Mouse (Mus musculus) heart, embryonic 14.5 days (tissue): ENCODE measurements around the gene Chd3. TPM values are rescaled to one million over a fixed set of nuclear protein-coding genes. Genes with fewer than 3 reads are reported as not detected.

ENCODE experiments used
- ATAC-seq: fragments of 200-750 bp; cut with Nextera tagmentation; 2 replicates; pipeline ENCODE4 v1.8.0; 2017; ENCODE audit warnings: low read depth, moderate TSS enrichment; ENCODE audit not compliant: insufficient number of reproducible peaks, insufficient read depth, low FRiP score
- H3K27ac ChIP-seq, 2 experiments: fragments of 200-500 bp in 1 of 2; fragments of 300-500 bp in 1 of 2; sonication (generic) in 1 of 2; replicated peaks in 1 of 2; 2 replicates each; pipeline ENCODE4 v1.5.1; 2012 to 2014; ENCODE audit warnings: low read depth in 2 of 2, low read length in 2 of 2, control low read depth in 1 of 2, mild to moderate bottlenecking in 1 of 2, mixed read lengths in 1 of 2; ENCODE audit not compliant: control insufficient read depth in 1 of 2, insufficient read depth in 1 of 2
- H3K27me3 ChIP-seq: fragments of 300-500 bp; sonication (generic); 2 replicates; pipeline ENCODE4 v1.6.1; 2014; ENCODE audit warnings: mild to moderate bottlenecking, low read length, control low read depth; ENCODE audit not compliant: control insufficient read depth, insufficient read depth
- H3K36me3 ChIP-seq: fragments of 300-500 bp; sonication (generic); 2 replicates; pipeline ENCODE4 v1.6.1; 2014; ENCODE audit warnings: mild to moderate bottlenecking, control low read depth, low read length, mixed read lengths; ENCODE audit not compliant: control insufficient read depth, insufficient read depth
- H3K4me1 ChIP-seq, 2 experiments: fragments of 200-500 bp in 1 of 2; fragments of 300-500 bp in 1 of 2; sonication (generic) in 1 of 2; 2 replicates each; pipeline ENCODE4 v1.6.1; 2012 to 2014; ENCODE audit warnings: low read length in 2 of 2, control low read depth in 1 of 2, mixed read lengths in 1 of 2; ENCODE audit not compliant: control insufficient read depth in 2 of 2, insufficient read depth in 2 of 2
- H3K4me2 ChIP-seq: fragments of 300-500 bp; sonication (generic); 2 replicates; pipeline ENCODE4 v1.6.1; 2014; ENCODE audit warnings: mild to moderate bottlenecking, low read length
- H3K4me3 ChIP-seq, 2 experiments: fragments of 200-500 bp in 1 of 2; fragments of 300-500 bp in 1 of 2; sonication (generic) in 1 of 2; 2 replicates each; pipeline ENCODE4 v1.5.1; 2012 to 2014; ENCODE audit warnings: low read length in 2 of 2, mild to moderate bottlenecking in 2 of 2, control low read depth in 1 of 2, low read depth in 1 of 2, moderate library complexity in 1 of 2; ENCODE audit not compliant: control insufficient read depth in 1 of 2, insufficient read depth in 1 of 2
- H3K9ac ChIP-seq: fragments of 300-500 bp; sonication (generic); 2 replicates; pipeline ENCODE4 v1.6.1; 2014; ENCODE audit warnings: mild to moderate bottlenecking, low read length
- H3K9me3 ChIP-seq: fragments of 300-500 bp; sonication (generic); 2 replicates; pipeline ENCODE4 v1.6.1; 2016; ENCODE audit warnings: low read length, control low read depth; ENCODE audit not compliant: control insufficient read depth
- WGBS: fragments of 180-500 bp; shearing (Covaris S2); extraction: QIAGEN DNeasy Blood & Tissue Kit; methylation state at CpG from one replicate; pipeline ENCODE4 v1.1.7; 2014; 5-methylcytosine and 5-hydroxymethylcytosine counted together
- polyA plus RNA-seq: library from polyadenylated mRNA; unstranded; fragments of >200 nt; fragmentation: Nextera tagmentation; extraction: Ambion mirVana; gene quantifications from 2 replicates; pipeline ENCODE4 v1.2.1, GENCODE M21; 2014

Chd3 gene
- polyA plus RNA-seq, 1 experiment from 2014 or later: 16.5 TPM

DNA sequence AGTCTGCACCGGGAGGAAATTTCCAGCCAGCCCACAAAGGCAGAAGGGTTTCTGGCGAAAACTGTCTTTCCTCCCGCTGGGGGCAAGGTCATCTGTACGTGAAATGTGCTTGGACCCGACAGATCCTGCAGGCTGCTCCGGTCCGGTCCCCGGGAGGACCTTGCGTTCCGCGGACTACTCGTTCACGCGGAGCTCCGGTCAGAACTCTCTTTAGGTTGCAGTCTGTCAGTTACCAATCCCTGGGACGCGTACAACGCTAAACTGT, 40.8 kb upstream of the Chd3 start:
- Histone ChIP-seq H3K4me2 (peak overlapping the region; percentile 77), H3K27ac (peak overlapping the region; percentile 98 to 99), H3K36me3 (peaks cover 49% of the 10 kb centered on the region), H3K4me1 (peaks cover 36 to 42% of the 10 kb centered on the region in 2 experiments), H3K9ac (peak overlapping the region; percentile 94), H3K9me3 (no peaks in the 10 kb centered on the region), H3K4me3 (peak overlapping the region; percentile 75), H3K27me3 (no peaks in the 10 kb centered on the region)
- WGBS: 0% methylated on average over 18 of the region's 18 CpGs
- no peak for ATAC-seq

DNA sequence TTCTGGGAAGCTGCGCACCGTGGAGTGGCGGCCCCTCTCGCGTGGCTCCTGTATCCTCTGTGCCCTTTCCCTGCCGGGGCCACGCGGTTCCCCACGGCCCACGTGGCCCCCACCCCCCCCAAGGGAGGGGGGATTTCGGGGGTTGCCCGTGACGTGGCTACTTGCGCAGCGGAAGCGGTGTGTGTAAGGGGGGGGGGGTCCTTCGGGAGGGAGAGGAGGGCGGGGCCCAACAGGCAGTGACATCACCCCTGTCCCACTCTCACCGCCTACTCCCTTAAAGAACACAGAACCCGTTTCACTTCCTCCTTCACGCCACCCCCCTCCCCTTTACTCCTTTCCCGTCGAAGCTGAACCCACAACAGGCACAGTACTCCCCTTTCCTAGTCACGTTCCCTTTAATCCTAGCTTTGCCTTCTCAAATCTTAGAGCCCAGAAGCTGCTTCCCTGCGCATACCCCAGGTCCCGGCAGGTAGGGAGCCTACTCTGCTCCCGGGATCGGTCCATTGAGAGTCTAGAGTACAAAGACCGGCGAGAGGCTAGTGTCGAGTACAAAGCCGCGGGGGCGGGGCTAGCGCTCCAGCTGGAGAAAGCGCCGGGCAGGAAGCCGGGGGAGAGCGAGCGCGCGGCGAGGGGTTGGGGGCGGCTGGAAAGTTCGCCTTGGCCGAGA, 40.3 kb upstream of the Chd3 start:
- Histone ChIP-seq H3K4me1 (peaks cover 32 to 37% of the 10 kb centered on the region in 2 experiments), H3K4me2 (peak overlapping the region; percentile 77), H3K9ac (peak overlapping the region; percentile 94), H3K36me3 (peaks cover 53% of the 10 kb centered on the region), H3K27ac (peak overlapping the region; percentile 98 to 99), H3K9me3 (no peaks in the 10 kb centered on the region), H3K27me3 (no peaks in the 10 kb centered on the region), H3K4me3 (peak overlapping the region; percentile 75)
- ATAC-seq: peak; percentile 45
- under 1% methylated on average over 43 of the region's 46 CpGs for WGBS

DNA sequence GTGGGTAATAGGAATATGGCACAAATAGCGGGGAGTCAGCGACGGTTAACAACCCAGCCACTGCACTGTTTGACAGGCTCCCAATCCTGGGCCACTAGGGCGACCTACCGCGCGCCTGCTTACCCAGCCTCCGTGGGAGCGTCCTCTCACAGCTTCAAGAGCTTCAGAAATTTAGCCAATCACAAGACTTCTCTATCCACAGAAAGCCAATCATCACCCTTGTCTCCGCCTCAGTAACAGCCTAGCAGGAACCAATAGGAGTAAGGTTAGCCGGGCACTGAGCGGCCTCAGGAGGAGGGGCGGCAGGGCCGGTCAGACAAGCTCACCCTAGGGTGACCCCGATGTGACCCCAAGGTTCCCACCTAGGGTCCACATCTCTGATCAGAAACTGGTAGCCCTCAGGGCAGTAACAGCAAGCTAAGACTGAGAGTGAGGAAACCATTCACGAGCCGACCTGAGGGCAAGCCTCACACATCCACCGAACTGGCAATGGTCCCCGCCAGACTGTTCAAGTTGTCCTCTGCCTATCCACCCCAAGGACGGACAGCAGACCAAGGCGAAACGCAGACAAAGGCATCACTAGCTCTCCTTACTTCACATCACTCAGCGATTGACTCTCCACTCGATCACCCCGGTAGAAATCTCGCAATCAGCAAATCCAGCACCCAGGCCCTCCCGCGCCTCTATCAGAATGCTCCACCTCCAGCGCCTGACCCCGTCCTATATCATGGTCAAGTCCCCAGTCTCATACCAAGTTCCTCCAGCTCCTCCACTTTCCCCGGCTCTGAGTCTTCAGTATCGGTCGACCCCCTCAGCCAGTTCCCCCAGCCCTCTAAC, 39.6 kb upstream of the Chd3 start:
- H3K27ac ChIP-seq: peak overlapping the region; percentile 96 to 98
- peak; percentile 49 for ATAC-seq
- no peaks in the 10 kb centered on the region for H3K27me3 ChIP-seq
- peak overlapping the region; percentile 75 for H3K4me3 ChIP-seq
- H3K4me2 ChIP-seq: peak overlapping the region; percentile 77
- no peaks in the 10 kb centered on the region for H3K9me3 ChIP-seq
- H3K36me3 ChIP-seq: peaks cover 61% of the 10 kb centered on the region
- under 1% methylated on average over 33 of the region's 33 CpGs for WGBS
- peak overlapping the region; percentile 94 for H3K9ac ChIP-seq
- peaks cover 24 to 29% of the 10 kb centered on the region in 2 experiments for H3K4me1 ChIP-seq

DNA sequence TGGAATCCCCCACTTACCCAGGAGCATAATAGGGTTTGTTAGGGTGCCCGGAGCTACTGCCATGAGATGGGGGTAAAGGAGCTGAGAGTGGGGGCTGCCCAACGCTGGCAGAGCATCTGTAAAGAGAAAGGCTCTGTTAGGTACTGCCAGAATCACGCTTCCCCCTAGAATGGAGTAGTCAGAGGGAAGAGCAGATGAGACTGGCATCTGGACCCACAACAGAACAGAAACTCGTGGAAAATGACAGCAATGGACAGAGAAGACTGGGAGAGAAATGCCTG, 38.5 kb upstream of the Chd3 start:
- H3K27me3 ChIP-seq: no peaks in the 10 kb centered on the region
- H3K4me1 ChIP-seq: peaks cover 14 to 19% of the 10 kb centered on the region in 2 experiments
- WGBS: 80% methylated on average over 4 of the region's 4 CpGs
- no peaks in the 10 kb centered on the region for H3K9me3 ChIP-seq
- H3K4me3 ChIP-seq: no peak overlapping the region
- peaks cover 62% of the 10 kb centered on the region for H3K36me3 ChIP-seq
- no peak for ATAC-seq
- peak overlapping the region; percentile 77 for H3K4me2 ChIP-seq
- no peak overlapping the region for H3K27ac ChIP-seq
- no peak overlapping the region for H3K9ac ChIP-seq

DNA sequence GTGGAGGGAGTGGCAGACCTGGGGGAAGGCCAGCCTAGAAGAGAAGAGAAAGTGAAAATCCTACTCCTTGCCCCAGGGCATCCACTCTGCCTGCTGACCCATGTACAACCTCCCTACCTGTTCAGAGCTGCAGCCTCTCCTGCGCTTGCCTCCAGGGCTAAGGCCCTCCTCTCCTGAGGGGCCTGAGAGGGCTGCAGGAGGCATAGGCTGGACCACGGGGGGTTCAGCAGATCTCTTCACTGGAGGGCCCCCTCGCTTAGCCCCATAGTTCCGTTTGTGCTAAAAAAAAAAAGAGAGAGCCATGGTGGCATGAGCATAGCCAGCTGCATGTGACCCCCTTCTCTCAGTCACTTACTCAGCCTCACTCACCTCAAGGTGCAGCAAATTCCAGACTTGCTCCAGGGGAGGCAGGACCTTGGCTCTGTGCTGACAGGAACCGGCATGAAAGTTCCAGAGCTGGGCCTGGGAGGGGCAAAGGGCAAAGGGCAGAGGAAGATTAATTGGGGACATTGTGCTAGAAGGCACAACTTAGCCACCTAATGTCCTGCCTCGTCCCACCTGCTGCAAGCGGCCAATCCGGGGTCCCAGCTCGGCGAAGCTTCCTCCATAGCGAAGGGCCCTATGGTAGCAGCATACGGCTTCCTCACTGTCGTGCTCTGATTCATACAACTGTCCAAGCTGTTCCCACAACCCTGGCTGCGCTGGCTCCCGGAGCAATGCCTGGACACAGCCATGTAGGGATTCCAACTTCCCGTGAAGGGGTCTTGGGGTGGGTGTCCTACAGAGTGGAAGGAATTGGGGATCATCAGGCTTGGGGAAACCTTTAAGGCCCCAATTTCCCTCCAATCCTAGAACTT, 37.9 kb upstream of the Chd3 start:
- H3K4me1 ChIP-seq: peaks cover 10 to 13% of the 10 kb centered on the region in 2 experiments
- H3K9me3 ChIP-seq: no peaks in the 10 kb centered on the region
- H3K27ac ChIP-seq: no peak overlapping the region
- no peak overlapping the region for H3K4me2 ChIP-seq
- H3K36me3 ChIP-seq: peaks cover 62% of the 10 kb centered on the region
- no peaks in the 10 kb centered on the region for H3K27me3 ChIP-seq
- 88% methylated on average over 16 of the region's 16 CpGs for WGBS
- no peak for ATAC-seq
- no peak overlapping the region for H3K9ac ChIP-seq
- H3K4me3 ChIP-seq: no peak overlapping the region

DNA sequence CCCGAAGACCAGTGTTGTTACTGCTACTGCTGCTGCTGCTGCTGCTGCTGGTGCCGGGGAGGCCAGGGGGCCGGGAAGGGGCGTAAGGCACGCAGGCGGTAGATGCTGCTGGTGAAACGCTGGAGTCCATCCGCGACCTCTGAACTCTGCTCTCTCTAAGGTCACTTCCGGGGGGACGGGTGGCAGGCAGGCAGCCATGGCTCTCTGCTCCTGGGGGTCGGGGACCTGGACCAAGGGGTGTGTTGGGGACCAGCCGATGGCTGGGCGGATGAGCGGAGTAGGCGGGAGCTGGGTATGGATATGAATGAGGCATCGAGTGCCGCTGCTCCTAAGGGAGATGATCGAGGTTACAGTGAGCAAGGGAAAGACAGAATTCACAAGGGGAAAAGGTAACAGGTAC, 37.1 kb upstream of the Chd3 start:
- Histone ChIP-seq H3K4me1 (peaks cover 6 to 7% of the 10 kb centered on the region in 2 experiments), H3K4me3 (no peak overlapping the region), H3K27ac (no peak overlapping the region), H3K4me2 (no peak overlapping the region), H3K9me3 (no peaks in the 10 kb centered on the region), H3K36me3 (peaks cover 69% of the 10 kb centered on the region), H3K27me3 (no peaks in the 10 kb centered on the region), H3K9ac (no peak overlapping the region)
- 90% methylated on average over 19 of the region's 19 CpGs for WGBS
- ATAC-seq: no peak

DNA sequence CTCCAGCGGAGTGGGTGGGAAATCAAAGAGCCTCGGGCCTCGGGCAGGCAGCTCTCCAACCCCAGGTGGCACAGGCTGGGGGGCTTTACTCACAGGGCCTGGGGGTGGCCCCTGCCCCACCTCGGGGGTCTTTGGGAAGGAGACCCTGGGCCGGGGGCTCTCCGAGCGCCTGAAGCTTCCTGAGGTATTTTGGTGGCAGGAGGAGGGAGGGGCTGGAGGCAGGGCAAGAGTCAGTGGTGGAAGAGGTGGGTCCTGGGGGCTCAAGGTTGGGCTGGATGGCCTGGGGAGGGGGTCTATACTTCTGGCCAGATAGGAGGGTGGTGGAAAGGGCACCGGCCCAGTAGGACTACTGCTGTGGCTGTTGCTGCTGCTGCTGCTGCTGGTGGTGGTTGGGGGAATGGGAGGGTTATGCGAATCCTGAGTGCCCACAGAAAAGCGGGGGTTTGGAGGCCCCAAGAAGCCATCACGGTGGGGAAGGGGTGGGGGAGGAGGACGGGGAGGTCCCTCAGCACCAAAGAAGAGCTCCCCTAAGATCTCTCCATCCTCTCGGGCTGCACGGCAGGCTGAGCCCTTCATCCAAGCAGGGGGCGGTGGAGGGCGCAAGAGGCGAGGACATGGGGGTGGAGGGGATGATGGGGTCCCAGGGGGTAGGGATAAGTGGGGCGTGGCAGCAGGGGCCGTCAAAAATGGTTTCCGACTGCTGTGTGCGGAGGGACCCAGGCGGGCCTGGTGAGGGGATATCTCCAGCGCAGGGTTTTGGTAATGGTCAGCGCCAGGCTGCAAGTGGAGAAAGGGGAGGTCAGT, 36.4 kb upstream of the Chd3 start:
- Histone ChIP-seq H3K27ac (no peak overlapping the region), H3K36me3 (peaks cover 75% of the 10 kb centered on the region), H3K27me3 (no peaks in the 10 kb centered on the region), H3K4me1 (peaks cover 6 to 7% of the 10 kb centered on the region in 2 experiments), H3K9me3 (no peaks in the 10 kb centered on the region), H3K4me2 (no peak overlapping the region), H3K4me3 (no peak overlapping the region), H3K9ac (no peak overlapping the region)
- ATAC-seq: no peak
- 89% methylated on average over 24 of the region's 24 CpGs for WGBS
